Mouse (Mus musculus): Measurements from ENCODE around the gene Arhgap30.

The Arhgap30 gene

GRCm38 (mm10) chr1:171388376-171389102 is at the start of gene Arhgap30:
Gene Arhgap30, plus strand, starts transcription at chr1:171388954.
- DNase-seq: peak; percentile 68

GRCm38 (mm10) chr1:171342262-171343207 is 46.2 kb upstream of the Arhgap30 start:
- DNase-seq: no peak

- peak; percentile 75 for DNase-seq
These were observed 44.7 kb upstream of the Arhgap30 start for GRCm38 (mm10) chr1:171343922-171344677.

GRCm38 (mm10) chr1:171344715-171345114 is 44.0 kb upstream of the Arhgap30 start:
- no peak for DNase-seq

- DNase-seq: peak; percentile 93
These were observed 43.3 kb upstream of the Arhgap30 start, which contains the start of the genes Nit1 and Pfdn2 for GRCm38 (mm10) chr1:171345225-171346094. Gene Nit1, minus strand, starts transcription at chr1:171345646. Gene Pfdn2, plus strand, starts transcription at chr1:171345670.

- DNase-seq: no peak
These were observed 42.7 kb upstream of the Arhgap30 start for GRCm38 (mm10) chr1:171346095-171346450.

- no peak for DNase-seq
These were observed 40.1 kb upstream of the Arhgap30 start for GRCm38 (mm10) chr1:171348665-171349064.

GRCm38 (mm10) chr1:171349210-171349609 is 39.5 kb upstream of the Arhgap30 start:
- DNase-seq: no peak

GRCm38 (mm10) chr1:171355812-171356340 is 32.9 kb upstream of the Arhgap30 start:
- DNase-seq: peak; percentile 42

GRCm38 (mm10) chr1:171356814-171357213 is 31.9 kb upstream of the Arhgap30 start:
- no peak for DNase-seq

GRCm38 (mm10) chr1:171358421-171358820 is 30.3 kb upstream of the Arhgap30 start:
- peak; percentile 46 for DNase-seq

GRCm38 (mm10) chr1:171360253-171360652 is 28.5 kb upstream of the Arhgap30 start:
- DNase-seq: peak; percentile 21

GRCm38 (mm10) chr1:171360656-171361055 is 28.1 kb upstream of the Arhgap30 start, which contains the start of gene Klhdc9:
Gene Klhdc9, minus strand, starts transcription at chr1:171360798.
- peak; percentile 95 for DNase-seq

GRCm38 (mm10) chr1:171361106-171362103 is 27.3 kb upstream of the Arhgap30 start:
- DNase-seq: peak; percentile 86

- DNase-seq: no peak
These were observed 22.8 kb upstream of the Arhgap30 start for GRCm38 (mm10) chr1:171365934-171366333.

- peak; percentile 71 for DNase-seq
These were observed 18.8 kb upstream of the Arhgap30 start, which contains the start of gene Nectin4 for GRCm38 (mm10) chr1:171369845-171370556. Gene Nectin4, plus strand, starts transcription at chr1:171370099.

- DNase-seq: no peak
These were observed 15.9 kb upstream of the Arhgap30 start for GRCm38 (mm10) chr1:171372880-171373279.

GRCm38 (mm10) chr1:171373946-171374345 is 14.8 kb upstream of the Arhgap30 start:
- no peak for DNase-seq

- DNase-seq: peak; percentile 68
These were observed 13.1 kb upstream of the Arhgap30 start for GRCm38 (mm10) chr1:171375646-171376097.

Measured in lung, postnatal 10 days (tissue).